Mouse (Mus musculus) liver, postnatal 0 days (tissue): ENCODE measurements around the gene Car5b. TPM values are rescaled to one million over a fixed set of nuclear protein-coding genes. Genes with fewer than 3 reads are reported as not detected.

Source experiments
- ATAC-seq: fragments of 200-750 bp; cut with Nextera tagmentation; 2 replicates; pipeline ENCODE4 v1.8.0; 2017; ENCODE audit warnings: mild to moderate bottlenecking, moderate library complexity
- DNase-seq: peaks from one replicate; pipeline ENCODE4 v3.0.0-alpha.2; 2016
- H3K27ac ChIP-seq: fragments of 300-500 bp; sonication (generic); 2 replicates; pipeline ENCODE4 v1.5.1; 2014; ENCODE audit warnings: antibody characterized with exemption, moderate library complexity, mild to moderate bottlenecking, low read depth
- H3K27me3 ChIP-seq: fragments of 300-500 bp; sonication (generic); 2 replicates; pipeline ENCODE4 v1.6.1; 2014; ENCODE audit warnings: low read length, control low read depth, mixed read lengths; ENCODE audit not compliant: insufficient read depth
- H3K36me3 ChIP-seq: fragments of 300-500 bp; sonication (generic); replicated peaks from 2 replicates; pipeline ENCODE4 v1.6.1; 2014; ENCODE audit warnings: mild to moderate bottlenecking, control low read depth, low read length, moderate library complexity, mixed read lengths; ENCODE audit not compliant: insufficient read depth
- H3K4me1 ChIP-seq: fragments of 300-500 bp; sonication (generic); 2 replicates; pipeline ENCODE4 v1.6.1; 2014; ENCODE audit warnings: antibody characterized with exemption, mild to moderate bottlenecking, control low read depth; ENCODE audit not compliant: insufficient read depth
- H3K4me2 ChIP-seq: fragments of 300-500 bp; sonication (generic); 2 replicates; pipeline ENCODE4 v1.6.1; 2014; ENCODE audit warnings: low read depth, mild to moderate bottlenecking, low read length, moderate library complexity, mixed read lengths
- H3K4me3 ChIP-seq: fragments of 300-500 bp; sonication (generic); 2 replicates; pipeline ENCODE4 v1.5.1; 2014; ENCODE audit warnings: low read depth, low read length
- H3K9ac ChIP-seq: fragments of 300-500 bp; sonication (generic); replicated peaks from 2 replicates; pipeline ENCODE4 v1.6.1; 2014; ENCODE audit warnings: mild to moderate bottlenecking, moderate library complexity
- H3K9me3 ChIP-seq: fragments of 300-500 bp; sonication (generic); 2 replicates; pipeline ENCODE4 v1.6.1; 2016; ENCODE audit warnings: mild to moderate bottlenecking, control low read depth, low read length, mixed read lengths
- CTCF ChIP-seq: sonication (generic); IDR thresholded peaks from 2 replicates; pipeline ENCODE4 v1.5.1; 2016; ENCODE audit warnings: antibody characterized with exemption, low read depth
- EP300 ChIP-seq: IDR thresholded peaks from 2 replicates; pipeline ENCODE4 v1.6.1; 2016; ENCODE audit warnings: antibody characterized with exemption, low read depth, mild to moderate bottlenecking
- WGBS: fragments of 180-500 bp; shearing (Covaris S2); extraction: QIAGEN DNeasy Blood & Tissue Kit; methylation state at CpG from one replicate; pipeline ENCODE4 v1.1.7; 2014; ENCODE audit not compliant: insufficient replicate concordance; 5-methylcytosine and 5-hydroxymethylcytosine counted together
- polyA plus RNA-seq: library from polyadenylated mRNA; unstranded; fragments of >200 nt; fragmentation: Nextera tagmentation; extraction: Ambion mirVana; gene quantifications from 2 replicates; pipeline ENCODE4 v1.2.1, GENCODE M21; 2015

Car5b gene
- polyA plus RNA-seq: 0.11 and 0.19 TPM in 2 replicates

- peak; percentile 99 for ATAC-seq
- Histone ChIP-seq H3K27ac (no peak within 1 kb of the TSS), H3K9ac (no peak within 1 kb of the TSS)
Measured at GRCm38 (mm10) chrX:164027607-164028289, at the start of gene Car5b. Gene Car5b (minus strand): TSS chrX:164027997.

GRCm38 (mm10) chrX:164076040-164076775 is 48.4 kb upstream of the Car5b start, which contains the start of gene Siah1b:
Gene Siah1b (minus strand): TSS chrX:164076493.
- TF ChIP-seq CTCF (no peak), EP300 (peak; percentile 71; the same call in 1 of the 2 replicates)
- Histone ChIP-seq H3K4me2 (peak within 1 kb of the TSS; percentile 91), H3K9ac (peak within 1 kb of the TSS; percentile 75), H3K9me3 (no peaks in the 10 kb centered on the region), H3K4me3 (peak within 1 kb of the TSS; percentile 67), H3K27ac (peak within 1 kb of the TSS; percentile 89), H3K36me3 (0 out of 2 replicates have a peak, but pooled peaks cover 4% of the 10 kb centered on the region), H3K27me3 (no peaks in the 10 kb centered on the region), H3K4me1 (no peaks in the 10 kb centered on the region)
- peak; percentile 91 for DNase-seq
- WGBS: 21% methylated on average over 42 of the region's 54 CpGs
- ATAC-seq: peak; percentile 98

More at GRCm38 (mm10) chrX:164027607-164028289, at the start of gene Car5b:
- WGBS: 16% methylated on average over 21 of the region's 22 CpGs
- H3K27me3 ChIP-seq: no peaks in the 10 kb centered on the region; the same call in 1 of the 2 replicates
- peak within 1 kb of the TSS; percentile 66 for H3K4me2 ChIP-seq
- peak; percentile 88 for DNase-seq
- H3K36me3 ChIP-seq: no peaks in the 10 kb centered on the region
- peak within 1 kb of the TSS; percentile 35 for H3K4me3 ChIP-seq
- no peaks in the 10 kb centered on the region for H3K4me1 ChIP-seq
- TF ChIP-seq CTCF: no peak
- TF ChIP-seq EP300: no peak
- H3K9me3 ChIP-seq: no peaks in the 10 kb centered on the region

DNA sequence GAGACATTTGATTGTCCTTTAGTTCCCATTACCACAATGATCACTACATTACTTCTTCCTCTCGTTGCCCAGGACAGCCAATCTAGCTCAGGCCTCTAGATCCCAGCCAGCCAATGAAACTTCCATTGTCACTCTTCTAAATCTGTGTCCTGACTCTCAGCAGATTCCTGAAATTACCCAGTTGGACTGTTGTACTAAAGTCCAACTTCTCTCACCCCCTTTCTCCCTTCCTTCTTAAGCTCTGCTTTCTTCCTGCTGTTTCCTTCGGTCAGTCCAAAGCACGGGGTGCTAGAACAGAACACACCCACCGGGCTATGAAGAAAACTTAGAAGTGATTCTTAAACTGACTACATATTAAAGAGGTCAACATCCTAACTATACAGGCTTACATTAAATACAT is 41.2 kb upstream of the Car5b start:
- H3K27ac ChIP-seq: no peak overlapping the region
- no peak for DNase-seq
- WGBS: 81% methylated on average over 4 of the region's 4 CpGs
- H3K27me3 ChIP-seq: no peaks in the 10 kb centered on the region
- H3K4me3 ChIP-seq: no peak overlapping the region
- H3K4me1 ChIP-seq: no peaks in the 10 kb centered on the region
- no peak for ATAC-seq
- 0 out of 2 replicates have a peak, but pooled peaks cover 4% of the 10 kb centered on the region for H3K36me3 ChIP-seq
- no peak overlapping the region for H3K4me2 ChIP-seq
- no peaks in the 10 kb centered on the region for H3K9me3 ChIP-seq
- H3K9ac ChIP-seq: no peak overlapping the region
- TF ChIP-seq EP300: no peak
- TF ChIP-seq CTCF: no peak

GRCm38 (mm10) chrX:164066185-164066584 is 38.4 kb upstream of the Car5b start:
- peak; percentile 68 for DNase-seq
- no peak overlapping the region for H3K9ac ChIP-seq
- 0 out of 2 replicates have a peak, but pooled peaks have one; percentile 47 for ATAC-seq
- H3K4me1 ChIP-seq: no peaks in the 10 kb centered on the region
- TF ChIP-seq CTCF (peak; percentile 89), EP300 (no peak)
- H3K9me3 ChIP-seq: no peaks in the 10 kb centered on the region
- WGBS: 14% methylated on average over 2 of the region's 2 CpGs
- no peak overlapping the region for H3K4me2 ChIP-seq
- H3K27ac ChIP-seq: no peak overlapping the region
- H3K36me3 ChIP-seq: no peaks in the 10 kb centered on the region
- H3K27me3 ChIP-seq: no peaks in the 10 kb centered on the region
- H3K4me3 ChIP-seq: no peak overlapping the region

- Histone ChIP-seq H3K4me1 (no peaks in the 10 kb centered on the region), H3K36me3 (no peaks in the 10 kb centered on the region), H3K9me3 (no peaks in the 10 kb centered on the region), H3K4me2 (no peak overlapping the region), H3K27ac (no peak overlapping the region), H3K9ac (no peak overlapping the region), H3K27me3 (no peaks in the 10 kb centered on the region), H3K4me3 (no peak overlapping the region)
- DNase-seq: no peak
- 45% methylated on average over 4 of the region's 4 CpGs for WGBS
- TF ChIP-seq EP300: no peak
- no peak for TF ChIP-seq CTCF
- ATAC-seq: no peak
Measured at GRCm38 (mm10) chrX:164059070-164059469, 31.3 kb upstream of the Car5b start.

DNA sequence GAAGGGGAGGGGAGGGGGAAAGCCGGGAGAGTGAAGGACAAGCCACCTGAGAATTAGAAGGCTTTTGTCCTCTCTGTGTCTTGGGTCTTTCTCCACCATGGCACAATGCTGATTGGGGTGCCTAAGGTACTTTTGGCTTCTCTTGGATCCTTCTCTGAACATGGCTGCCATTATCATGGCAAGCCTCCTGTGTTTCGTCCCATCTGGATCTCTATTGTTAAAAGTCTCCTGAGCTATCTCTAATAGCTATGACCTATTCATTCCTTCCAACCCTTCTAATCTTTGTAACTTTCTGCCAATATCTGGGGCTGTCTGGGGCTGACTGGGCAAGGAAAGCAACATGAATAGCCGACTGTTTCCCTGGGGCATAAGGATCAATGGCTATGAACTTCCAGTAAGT is 30.7 kb upstream of the Car5b start:
- no peaks in the 10 kb centered on the region for H3K36me3 ChIP-seq
- H3K9me3 ChIP-seq: no peaks in the 10 kb centered on the region
- H3K27ac ChIP-seq: no peak overlapping the region
- H3K4me2 ChIP-seq: no peak overlapping the region
- ATAC-seq (no peak), DNase-seq (no peak)
- no peak overlapping the region for H3K4me3 ChIP-seq
- WGBS: 66% methylated on average over 3 of the region's 3 CpGs
- TF ChIP-seq CTCF: no peak
- TF ChIP-seq EP300: no peak
- H3K27me3 ChIP-seq: no peaks in the 10 kb centered on the region
- no peak overlapping the region for H3K9ac ChIP-seq
- no peaks in the 10 kb centered on the region for H3K4me1 ChIP-seq
